Mouse (Mus musculus): Measurements from ENCODE around the gene Slc22a3.
A peak's percentile ranks its signal among the peaks of the same experiment; 100 is the strongest.

- TF ChIP-seq CTCF (IDR thresholded peaks at IDR 0.05; ENCODE audit: low read depth, low read length) = peak; percentile 85
- no peak for TF ChIP-seq POLR2A (IDR thresholded peaks at IDR 0.05; ENCODE audit: extremely low read depth, insufficient read depth, low read length)
These were observed 27.0 kb upstream of the Slc22a3 start for GRCm38 (mm10) chr17:12534353-12535145.
